Mouse (Mus musculus): Measurements from ENCODE around the gene Inhbc. TPM values are rescaled to one million over a fixed set of nuclear protein-coding genes. Genes with fewer than 3 reads are reported as not detected.
"Not testable (repeated sequence)": the region's sequence is repeated elsewhere in the genome, so short reads cannot be mapped to it uniquely, and the experiment has no call there.

Gene Inhbc
- polyA plus RNA-seq, 1 experiment: not detected

DNA sequence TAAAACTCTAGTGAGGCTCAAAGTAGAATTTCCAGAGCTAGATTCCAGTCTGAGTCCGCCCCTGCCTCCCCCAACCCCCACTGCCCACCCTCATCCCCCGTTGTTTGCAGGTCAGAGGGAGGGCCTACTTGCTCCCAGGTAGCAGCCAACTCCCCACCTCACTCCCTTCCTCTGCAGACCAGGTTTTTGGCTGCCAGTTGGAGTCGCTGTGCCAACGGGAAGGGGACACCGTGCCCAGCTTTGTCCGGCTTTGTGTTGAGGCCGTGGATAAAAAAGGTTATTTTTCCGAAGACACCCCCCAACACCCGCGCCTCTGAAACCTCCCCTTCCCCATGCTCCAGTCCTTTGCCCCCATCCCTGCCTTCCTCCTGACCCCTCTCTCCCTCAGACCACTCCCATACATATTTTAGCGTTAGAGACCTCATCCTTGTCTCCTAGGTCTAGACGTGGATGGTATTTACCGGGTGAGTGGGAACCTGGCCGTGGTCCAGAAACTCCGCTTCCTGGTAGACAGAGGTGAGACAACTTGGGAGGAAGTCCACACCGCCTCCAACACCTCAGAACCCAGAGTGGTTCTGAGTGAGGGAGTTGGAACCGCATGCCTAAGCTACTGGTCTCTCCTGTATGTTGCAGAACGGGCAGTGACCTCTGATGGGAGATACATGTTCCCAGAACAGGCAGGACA, 42.6 kb downstream of the Inhbc start:
- DNase-seq (ENCODE audit: extremely low spot score in 1 of 2, low spot score in 1 of 2): no peak

DNA sequence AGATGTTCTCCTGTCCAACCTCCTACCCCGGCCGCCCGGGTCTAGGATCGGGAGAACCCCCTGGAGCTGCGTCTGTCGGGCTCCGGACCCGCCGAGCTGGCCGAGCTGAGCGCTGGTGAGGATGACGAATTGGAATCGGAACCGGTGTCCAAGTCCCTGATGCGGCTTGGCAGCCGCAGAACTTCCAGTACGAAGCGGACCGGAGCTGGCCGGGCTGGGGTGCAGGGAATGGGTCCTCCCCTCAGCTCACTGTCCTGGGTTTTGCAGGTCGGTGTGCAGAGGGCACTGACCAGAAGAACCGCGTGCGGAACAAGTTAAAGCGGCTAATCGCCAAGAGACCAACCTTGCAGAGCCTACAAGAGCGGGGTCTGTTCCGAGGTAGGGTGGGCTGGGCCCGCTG, 43.4 kb downstream of the Inhbc start:
- no peak for DNase-seq (ENCODE audit: extremely low spot score in 1 of 2, low spot score in 1 of 2)

DNA sequence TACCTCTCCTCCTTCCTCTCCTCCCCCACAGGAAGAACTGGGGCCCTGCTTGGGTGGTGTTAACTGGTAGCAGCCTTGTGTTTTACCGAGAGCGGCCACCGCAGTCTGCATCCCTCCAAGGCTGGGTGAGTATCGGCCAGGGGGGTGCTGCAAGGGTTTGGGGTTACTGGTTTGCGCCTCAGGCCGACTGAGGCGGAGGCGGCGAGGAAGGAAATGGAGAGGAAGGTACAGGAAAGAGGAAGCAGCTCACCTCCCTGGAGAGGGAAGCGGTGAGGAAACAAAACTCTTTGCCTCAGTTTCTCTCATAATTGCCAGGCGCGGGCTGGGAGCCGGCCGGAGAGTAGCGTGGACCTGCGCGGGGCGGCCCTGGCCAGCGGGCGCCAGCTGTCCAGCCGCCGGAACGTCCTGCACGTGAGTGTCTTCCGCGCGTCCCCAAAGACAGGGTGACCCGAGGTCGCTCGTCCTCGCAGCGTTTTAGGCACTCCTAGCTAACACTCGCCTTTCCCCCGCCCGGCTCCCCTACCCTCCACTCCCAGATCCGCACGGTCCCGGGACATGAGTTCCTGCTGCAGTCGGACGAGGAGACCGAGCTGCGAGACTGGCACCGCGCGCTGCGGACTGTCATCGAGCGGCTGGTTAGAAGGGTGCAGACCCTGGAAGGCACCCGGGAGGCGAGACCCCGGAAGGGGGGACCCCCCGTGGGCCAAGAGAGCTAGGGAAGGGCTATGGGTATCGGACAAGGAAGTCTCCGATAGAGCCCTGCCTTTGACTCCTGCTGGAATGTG, 44.0 kb downstream of the Inhbc start:
- no peak for DNase-seq (ENCODE audit: extremely low spot score in 1 of 2, low spot score in 1 of 2)

DNA sequence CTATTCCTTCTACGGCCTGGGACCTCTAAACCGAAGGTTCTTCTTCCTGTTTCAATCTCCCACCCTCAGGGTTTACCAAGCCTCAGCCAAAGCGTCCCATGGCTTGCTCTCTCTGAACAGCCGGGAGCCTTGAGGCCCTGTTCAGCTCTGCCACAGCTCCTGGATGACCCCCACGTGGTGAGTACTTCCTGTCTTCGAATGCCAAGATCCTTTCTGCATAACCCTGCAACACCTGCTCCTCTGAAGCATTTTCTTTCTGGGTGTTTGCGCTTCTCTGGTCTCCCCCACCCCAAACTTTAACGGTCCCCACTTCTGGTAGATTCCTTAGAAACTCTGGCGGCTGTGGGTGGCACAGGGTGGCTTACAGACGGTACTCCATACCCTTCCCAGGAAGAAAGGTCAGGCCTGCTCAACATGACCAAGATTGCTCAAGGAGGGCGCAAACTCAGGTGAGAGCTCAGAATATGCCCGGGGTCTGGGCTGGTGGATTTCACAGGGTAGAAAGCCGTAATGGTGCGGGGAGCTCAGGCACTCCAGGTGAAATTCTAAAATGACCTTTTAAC, 44.7 kb downstream of the Inhbc start:
- DNase-seq (ENCODE audit: extremely low spot score in 1 of 2, low spot score in 1 of 2): no peak

DNA sequence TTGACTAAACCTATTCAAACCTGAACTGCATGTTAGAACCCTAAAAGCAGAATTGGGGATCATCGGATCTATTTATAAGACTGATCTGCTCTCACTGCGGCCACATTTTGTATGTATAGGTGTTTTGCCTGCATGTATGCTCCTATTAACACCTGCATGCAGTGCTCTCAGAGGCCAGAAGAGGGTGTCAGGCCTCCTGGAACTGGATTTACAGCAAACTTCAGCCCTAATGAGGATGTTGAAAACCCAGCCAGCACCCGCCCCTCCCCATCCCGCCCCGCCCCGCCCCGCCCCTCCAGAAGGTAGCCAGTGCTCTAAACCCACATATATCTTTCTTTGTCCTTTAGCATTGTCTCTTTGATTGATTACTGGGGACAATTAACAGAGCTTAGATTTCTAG, 45.7 kb downstream of the Inhbc start:
- no peak for DNase-seq (ENCODE audit: extremely low spot score in 1 of 2, low spot score in 1 of 2)

DNA sequence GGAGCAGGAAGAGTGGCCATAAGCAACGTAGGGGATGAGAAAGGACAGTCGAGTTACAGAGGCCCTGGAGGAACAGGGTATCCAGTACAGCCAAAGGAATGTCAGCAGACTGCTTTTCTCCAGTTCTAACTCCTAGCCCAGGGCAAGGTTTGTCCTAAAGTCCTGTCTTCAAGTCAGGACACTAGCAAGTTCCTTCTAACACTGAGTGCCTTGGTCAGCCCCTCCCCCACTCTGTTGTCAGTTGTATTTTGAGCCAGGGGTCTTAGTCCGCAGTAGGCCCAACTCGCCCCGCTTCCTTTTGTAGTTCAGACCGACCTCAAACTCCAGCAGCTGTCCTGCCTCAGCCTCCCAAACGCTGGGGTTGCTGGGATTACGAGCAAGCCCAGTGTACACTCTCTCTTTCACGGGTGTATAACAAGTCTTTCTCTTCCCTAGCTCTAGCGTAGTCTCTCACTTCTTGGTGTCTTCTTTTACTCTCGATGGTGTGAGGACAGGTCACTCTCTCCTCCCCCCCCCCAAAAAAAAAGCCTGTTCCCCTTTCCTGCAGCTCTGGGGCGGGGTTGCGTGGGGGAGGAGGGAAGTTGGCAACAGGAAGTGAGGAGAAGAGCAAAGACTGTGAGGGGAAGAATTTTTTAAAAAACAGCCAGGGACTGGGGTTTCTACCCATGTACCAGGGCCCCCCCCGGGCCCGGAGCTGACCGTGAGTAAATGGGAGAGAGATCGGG, 46.9 kb downstream of the Inhbc start:
- no peak for DNase-seq (ENCODE audit: extremely low spot score in 1 of 2, low spot score in 1 of 2)

DNA sequence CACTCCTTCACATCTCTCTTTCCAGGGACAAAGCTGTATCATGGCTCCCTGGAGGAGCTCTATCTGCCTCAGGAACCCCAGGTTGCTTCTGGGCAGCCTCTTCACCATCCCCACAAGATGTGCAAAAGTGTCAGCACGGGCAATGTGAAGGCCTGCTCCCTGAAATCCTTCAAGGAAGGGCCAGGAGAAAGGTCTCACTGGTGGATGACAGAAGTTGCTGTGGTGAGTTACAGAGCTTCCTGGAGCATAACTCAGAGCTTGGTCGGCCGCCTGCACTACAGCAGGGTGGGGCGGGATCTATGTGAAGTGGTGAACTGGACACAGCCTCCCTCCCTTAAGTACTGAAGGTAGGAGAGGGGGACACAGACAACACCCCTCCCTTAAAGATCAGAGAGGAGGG, 47.6 kb downstream of the Inhbc start:
- no peak for DNase-seq (ENCODE audit: extremely low spot score in 1 of 2, low spot score in 1 of 2)

DNA sequence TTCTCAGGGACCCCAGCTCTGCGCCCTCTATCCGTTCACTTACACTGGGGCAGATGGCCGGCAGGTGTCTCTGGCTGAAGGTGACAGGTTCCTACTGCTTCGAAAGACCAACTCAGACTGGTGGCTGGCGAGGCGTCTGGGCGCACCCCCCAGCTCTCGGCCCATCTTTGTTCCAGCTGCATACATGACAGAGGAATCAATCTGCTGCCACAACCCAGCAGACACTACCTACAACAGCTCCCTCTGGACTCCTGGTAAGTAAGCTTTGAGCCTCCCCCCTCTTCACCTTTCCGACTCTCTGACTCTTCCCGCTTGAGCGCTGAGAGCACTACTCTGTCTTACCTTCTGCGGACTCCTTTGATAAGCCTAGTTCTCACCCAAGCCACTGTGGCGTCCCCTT, 48.1 kb downstream of the Inhbc start:
- no peak for DNase-seq (ENCODE audit: extremely low spot score in 1 of 2, low spot score in 1 of 2)

DNA sequence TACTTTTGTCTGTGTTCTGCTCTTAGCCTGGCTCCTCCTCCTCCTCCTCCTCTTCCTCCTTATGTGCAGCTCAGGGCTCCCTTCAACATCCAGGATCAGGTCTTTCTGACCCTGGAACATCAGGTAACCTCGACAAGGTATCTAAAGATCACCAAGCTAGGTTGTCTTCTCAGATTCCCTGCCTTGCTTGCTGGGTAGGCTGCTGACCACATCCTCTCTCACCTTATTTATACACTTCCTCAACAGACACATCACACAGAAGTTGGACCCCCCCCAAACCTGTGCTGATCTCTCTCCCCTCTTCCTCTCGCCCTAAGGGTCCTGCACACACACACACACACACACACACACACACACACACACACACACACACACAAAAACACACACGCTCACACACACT, 48.6 kb downstream of the Inhbc start, which contains the start of gene Arhgap9:
Gene Arhgap9 (plus strand): TSS at position 344 of the 400 bp plus-strand sequence.
- DNase-seq (ENCODE audit: extremely low spot score in 1 of 2, low spot score in 1 of 2): no peak

DNA sequence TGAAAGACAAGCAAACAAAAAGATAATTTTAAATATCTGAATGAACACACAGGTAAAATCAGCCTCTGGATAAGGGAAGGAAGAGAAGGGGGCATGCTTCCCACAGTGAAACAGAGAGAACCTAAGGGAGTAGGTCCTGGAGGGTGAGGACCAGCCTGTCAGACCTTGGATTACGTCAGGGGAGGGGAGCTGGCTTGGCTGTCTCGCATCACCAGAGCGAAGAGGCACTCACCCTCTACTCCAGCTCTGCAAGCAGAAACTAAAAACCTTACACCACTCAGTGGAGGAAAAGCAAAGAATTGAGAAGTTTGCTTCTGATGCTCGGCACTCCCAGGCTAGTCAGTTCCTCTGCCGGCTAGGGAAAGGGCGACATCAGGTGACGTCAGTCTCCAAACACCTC, 50.3 kb downstream of the Inhbc start:
- DNase-seq (ENCODE audit: extremely low spot score in 1 of 2, low spot score in 1 of 2): no peak

DNA sequence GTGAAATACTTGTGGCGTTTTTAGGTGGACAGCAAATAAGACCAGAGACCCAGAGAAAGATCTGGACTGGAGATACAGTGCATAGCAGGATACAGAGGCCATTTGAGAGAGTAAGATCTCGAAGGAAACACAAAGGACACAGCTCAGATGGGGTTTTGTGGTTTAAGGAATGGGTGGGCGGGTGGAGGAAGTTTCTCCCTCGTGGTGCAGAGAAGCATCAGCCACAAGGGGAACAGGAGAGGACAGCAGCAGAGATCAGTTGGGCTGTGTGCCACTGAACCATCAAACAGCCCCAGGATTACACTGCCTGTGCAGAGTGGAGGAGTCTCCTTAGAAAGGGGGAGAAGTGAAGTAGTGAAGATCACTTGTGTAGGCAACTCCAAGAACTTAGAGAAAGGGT, 52.2 kb downstream of the Inhbc start:
- DNase-seq (ENCODE audit: extremely low spot score in 1 of 2, low spot score in 1 of 2): no peak

DNA sequence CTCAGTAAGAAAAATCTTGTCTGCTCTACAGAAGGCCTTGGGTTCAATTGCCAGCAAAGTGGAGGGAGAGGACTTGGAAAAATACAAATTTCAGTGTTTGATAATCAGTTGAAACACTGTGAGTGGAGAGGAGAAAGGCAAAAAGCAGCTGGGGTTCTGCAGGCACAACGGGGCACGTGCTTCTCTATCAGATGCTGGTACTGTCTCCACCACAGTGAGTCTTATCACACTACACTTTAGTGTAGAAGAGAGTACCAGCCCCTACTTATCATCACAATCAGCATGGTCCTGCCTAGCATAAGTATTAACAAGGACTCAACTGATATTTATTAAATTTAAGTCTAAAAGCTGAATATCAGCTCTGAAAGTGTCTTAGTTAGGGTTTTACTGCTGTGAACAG, 53.0 kb downstream of the Inhbc start:
- no peak for DNase-seq (ENCODE audit: extremely low spot score in 1 of 2, low spot score in 1 of 2)

DNA sequence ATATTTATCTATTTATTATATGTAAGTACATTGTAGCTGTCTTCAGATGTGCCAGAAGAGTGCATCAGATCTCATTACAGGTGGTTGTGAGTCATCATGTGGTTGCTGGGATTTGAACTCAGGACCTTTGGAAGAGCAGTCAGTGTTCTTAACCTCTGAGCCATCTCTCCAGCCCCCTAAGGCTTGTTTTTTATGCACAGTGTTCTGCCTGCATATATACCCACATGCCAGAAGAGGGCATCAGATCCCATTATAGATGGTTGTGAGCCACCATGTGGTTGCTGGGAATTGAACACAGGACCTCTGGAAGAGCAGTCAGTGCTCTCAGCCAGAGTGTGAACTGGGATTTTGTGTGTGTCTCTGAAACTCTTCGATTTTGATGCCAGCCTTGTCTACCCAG, 55.3 kb downstream of the Inhbc start:
- not testable (repeated sequence) for DNase-seq (ENCODE audit: extremely low spot score in 1 of 2, low spot score in 1 of 2)

DNA sequence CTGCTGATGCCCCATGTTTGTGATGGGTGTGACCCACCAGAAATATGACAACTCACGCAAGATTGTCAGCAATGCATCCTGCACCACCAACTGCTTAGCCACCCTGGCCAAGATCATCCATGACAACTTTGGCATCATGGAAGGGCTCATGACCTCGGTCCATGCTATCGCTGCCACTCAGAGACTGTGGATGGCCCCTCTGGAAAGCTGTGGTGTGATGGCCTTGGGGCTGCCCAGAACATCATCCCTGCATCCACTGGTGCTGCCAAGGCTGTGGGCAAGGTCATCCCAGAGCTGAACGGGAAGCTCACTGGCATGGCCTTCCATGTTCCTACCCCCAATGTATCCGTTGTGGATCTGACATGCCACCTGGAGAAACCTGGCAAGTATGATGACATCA, 56.7 kb downstream of the Inhbc start:
- not testable (repeated sequence) for DNase-seq (ENCODE audit: extremely low spot score in 1 of 2, low spot score in 1 of 2)

DNA sequence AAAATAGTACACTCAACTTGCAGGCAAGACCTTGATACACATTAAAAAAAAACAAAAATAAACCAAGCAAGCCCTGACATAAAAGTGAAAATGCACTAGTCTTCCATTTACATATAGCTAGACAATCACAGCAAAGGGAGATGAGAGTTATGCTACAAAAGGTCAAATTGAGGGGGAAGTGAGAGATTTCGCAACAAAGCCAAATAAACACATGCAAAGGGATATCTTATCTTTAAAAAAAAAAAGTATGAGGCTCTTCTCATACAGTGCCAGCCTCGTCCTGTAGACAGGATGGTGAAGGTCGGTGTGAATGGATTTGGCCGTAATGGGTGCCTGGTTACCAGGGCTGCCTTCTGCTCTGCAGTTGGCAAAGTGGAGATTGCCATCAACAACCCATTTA, 57.4 kb downstream of the Inhbc start:
- DNase-seq (ENCODE audit: extremely low spot score in 1 of 2, low spot score in 1 of 2): no peak

DNA sequence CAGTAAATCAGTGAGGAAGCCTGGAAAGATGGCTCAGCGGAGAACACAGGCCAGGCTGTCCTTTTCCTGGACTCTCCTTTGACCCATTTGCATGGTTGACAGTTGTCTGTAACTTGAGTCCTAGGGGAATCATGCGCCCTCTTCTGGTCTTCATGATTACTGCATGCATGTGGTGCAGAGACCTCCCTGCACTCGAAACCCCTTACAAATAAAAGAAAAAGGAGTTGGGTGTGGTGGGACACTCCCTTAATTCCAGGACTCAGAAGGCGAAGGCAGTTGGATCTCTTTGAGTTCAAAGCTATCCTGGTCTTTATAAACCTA, 57.9 kb downstream of the Inhbc start:
- peak; percentile 56 to 87 for DNase-seq (ENCODE audit: extremely low spot score in 1 of 2, low spot score in 1 of 2)

DNA sequence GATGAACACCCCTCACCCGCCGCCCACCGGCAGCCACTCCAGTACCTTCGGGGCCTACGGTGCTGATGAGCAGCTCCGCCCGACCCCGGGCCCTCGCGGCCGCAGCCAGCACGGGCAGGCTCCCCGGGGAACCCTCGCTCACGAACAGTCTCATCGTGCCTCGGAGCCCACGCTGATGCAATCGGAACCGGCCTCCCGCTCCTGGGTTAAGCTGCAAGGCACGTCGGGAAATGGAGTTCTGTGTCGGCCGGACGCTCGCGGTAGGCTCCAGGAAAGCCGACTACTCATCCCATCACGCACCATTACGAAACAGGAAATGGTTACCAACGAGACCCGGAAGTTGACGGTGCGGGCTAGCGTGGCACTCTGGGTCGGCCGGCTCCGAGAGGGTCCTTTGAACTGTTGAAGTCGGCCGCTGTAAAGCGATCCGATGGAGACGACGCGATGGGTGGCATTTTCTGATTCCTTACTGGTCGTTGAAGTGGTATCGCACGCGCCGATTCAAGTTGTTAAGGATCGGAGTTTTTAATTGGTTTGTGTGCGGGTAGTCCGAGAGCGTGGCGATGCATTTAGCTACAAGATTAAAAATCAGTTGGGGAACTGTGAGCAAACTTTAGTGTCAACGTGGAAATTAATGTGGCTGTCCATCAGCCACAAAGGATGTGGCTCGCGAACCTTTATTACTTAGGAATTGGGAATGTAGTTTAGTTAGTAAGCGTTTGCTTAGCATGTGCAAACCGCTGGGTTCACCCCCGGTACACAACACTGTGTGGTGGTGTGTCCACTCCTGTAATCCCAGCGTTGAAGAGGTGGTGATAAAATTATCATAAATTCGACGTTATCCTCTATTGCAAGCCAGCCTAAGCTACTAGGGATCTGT, 58.5 kb downstream of the Inhbc start, which contains the start of gene Mars:
Gene Mars (minus strand): TSS at position 311 of the 880 bp plus-strand sequence.
- peak; percentile 94 to 98 for DNase-seq (ENCODE audit: extremely low spot score in 1 of 2, low spot score in 1 of 2)

DNA sequence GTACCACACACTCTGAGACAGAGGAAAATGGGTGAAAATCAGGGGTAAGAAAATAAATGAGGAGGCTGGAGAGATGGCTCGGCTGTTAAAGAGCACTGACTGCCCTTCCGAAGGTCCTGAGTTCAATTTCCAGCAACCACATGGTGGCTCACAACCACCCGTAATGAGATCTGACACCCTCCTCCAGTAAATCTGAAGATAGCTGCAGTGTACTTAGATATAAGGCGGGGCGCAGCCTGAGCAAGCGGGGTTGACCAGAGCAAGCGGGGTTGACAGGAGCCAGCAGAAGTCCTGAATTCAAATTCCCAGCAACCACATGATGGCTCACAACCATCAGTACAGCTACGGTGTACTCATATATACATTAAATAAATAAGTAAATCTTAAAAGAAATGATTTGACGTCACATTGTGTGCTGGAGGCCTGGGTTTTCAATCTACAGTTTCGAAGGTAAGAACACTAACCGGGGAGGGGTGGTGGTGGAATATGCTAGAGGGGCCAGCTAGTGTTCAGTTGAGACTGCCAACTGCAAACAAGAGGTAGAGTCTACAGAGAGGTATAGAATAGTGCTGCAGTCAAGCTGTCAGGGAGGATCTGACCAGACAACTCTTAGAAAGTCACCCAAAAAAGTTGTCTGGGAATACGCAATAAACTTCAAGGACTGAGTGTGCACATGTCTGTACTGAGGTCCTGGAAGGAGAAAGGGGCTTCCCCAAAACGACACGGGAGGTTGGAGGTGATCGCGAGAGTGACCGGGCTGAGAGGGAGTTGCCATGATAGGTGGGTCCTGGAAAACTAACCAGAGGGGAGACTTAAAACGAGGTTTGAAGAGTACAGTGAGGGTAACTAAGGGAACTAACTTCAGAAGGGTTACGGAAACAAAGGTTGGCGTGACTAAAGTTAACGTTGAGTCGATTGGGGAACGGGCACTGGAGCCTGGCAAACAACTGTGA, 59.4 kb downstream of the Inhbc start:
- no peak for DNase-seq (ENCODE audit: extremely low spot score in 1 of 2, low spot score in 1 of 2)

DNA sequence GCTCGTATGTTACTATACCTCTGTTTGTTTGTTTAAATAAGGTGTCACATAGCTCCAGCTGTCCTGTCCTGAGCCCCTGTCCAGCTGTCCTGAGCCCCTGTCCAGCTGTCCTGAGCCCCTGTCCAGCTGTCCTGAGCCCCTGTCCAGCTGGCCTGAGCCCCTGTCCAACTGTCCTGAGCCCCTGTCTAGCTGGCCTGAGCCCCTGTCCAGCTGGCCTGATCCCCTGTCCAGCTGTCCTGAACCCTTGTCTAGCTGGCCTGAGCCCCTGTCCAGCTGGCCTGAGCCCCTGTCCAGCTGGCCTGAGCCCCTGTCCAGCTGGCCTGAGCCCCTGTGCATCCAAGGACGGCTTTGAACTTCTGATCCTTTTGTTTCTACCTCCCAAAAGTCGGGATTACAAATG, 61.1 kb downstream of the Inhbc start:
- not testable (repeated sequence) for DNase-seq (ENCODE audit: extremely low spot score in 1 of 2, low spot score in 1 of 2)
